Mouse (Mus musculus): Measurements from ENCODE around the gene Tmem120b. TPM values are rescaled to one million over a fixed set of nuclear protein-coding genes. Genes with fewer than 3 reads are reported as not detected.
A peak's percentile ranks its signal among the peaks of the same experiment; 100 is the strongest.

Gene Tmem120b
- polyA plus RNA-seq, 1 experiment from 2014 or later = 23.3 TPM

DNA sequence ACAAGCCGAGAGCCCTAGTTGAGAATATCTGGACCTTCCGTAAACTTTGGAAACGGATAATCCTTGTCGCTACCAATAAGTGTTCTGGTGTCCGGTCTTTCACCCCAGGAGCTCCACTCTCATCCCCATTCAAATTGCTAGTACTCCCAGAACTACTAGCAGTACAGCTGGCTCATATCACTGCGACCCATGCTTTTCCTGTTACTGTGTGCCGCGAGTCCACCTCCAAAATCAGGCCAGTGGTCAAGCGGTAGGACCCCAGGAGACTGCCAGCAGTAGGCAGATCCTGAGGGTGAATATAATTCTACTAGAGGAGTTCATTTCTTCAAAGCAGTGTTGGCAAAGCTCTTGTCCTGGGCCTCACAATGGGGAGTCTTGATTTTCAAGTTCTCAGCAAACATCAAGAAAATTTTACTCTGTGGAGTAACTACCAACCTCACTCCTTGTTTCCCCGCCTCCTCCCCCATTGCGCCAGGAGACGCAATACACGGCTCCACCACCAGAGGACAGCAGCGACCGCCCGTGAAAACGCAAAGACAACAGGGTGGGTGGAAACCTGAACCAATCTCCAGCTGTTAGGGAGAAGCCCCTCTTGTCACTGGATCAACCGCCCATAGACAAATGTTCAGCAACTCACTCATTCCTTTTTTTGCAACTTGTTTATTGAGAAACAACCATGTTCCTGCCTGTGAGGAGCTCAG is 65.0 kb downstream of the Tmem120b start:
- no peaks in the 10 kb centered on the region for H3K27me3 ChIP-seq (replicated peaks)
- peak overlapping the region; percentile 99 for H3K4me2 ChIP-seq
- no peak overlapping the region for H3K9ac ChIP-seq
- 18% methylated on average over 18 of the region's 18 CpGs for WGBS
- H3K4me3 ChIP-seq = peak overlapping the region; percentile 94
- peak overlapping the region; percentile 100 for H3K27ac ChIP-seq
- H3K4me1 ChIP-seq = peaks cover 66% of the 10 kb centered on the region
- no peaks in the 10 kb centered on the region for H3K36me3 ChIP-seq (replicated peaks)
- no peak for ATAC-seq (replicated peaks)
- no peaks in the 10 kb centered on the region for H3K9me3 ChIP-seq

DNA sequence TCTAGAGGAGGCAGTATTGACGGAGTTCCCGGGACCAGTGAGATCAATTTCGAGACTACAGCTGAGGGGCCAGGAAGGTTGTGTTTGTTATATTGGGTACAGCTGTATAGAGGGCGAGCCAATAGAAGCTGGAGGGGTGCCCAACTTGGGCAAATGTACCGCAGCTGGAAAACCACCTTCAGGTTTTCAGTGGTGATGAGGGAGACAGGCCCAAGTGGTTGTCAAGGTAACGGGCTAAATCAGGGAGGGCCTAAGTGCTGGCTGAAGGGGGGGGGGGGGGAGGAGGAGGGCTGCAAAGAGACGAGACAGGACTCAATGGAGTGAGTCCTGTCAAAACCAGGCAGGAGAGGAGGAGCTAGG is 65.5 kb downstream of the Tmem120b start:
- 0 out of 2 replicates have a peak, but pooled peaks have one; percentile 1 for ATAC-seq (replicated peaks)
- 7% methylated on average over 7 of the region's 7 CpGs for WGBS
- peak overlapping the region; percentile 100 for H3K27ac ChIP-seq
- no peaks in the 10 kb centered on the region for H3K9me3 ChIP-seq
- H3K4me1 ChIP-seq = peaks cover 66% of the 10 kb centered on the region
- no peaks in the 10 kb centered on the region for H3K36me3 ChIP-seq (replicated peaks)
- H3K27me3 ChIP-seq (replicated peaks) = no peaks in the 10 kb centered on the region
- peak overlapping the region; percentile 99 for H3K4me2 ChIP-seq
- no peak overlapping the region for H3K9ac ChIP-seq
- H3K4me3 ChIP-seq = peak overlapping the region; percentile 94; the same call in 1 of the 2 replicates

DNA sequence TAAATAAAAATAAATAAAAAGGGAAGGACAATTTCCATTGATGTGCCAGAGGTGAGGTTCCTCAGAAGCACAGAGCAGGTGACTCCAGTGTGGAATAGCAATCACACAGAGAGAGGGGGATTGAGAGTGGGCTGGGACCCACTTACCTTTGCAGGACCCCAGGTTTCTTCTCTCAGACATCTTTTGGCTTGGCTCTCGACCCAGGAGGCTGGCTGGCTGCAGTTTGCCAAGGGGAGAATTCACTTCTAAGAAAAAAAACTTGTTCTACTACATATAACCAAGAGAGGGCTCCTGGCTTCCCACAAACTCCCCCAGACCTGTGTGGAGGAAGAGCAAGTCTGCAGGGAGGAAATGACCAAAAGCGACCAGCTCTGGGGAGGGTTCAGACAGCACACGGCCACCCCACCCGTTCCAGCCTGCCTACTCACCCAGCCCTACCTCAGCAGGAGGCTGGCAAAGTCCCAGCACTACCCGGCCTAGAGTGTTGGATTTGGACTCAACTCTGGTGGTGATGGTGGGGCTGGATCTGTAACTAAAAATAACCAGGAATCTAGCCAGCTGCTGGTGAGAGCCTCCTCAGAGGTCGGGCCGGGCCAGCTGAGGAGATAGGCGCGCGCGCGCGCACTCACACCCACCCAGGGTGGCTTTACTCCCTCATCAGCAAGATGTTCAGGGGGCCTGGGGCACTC is 66.1 kb downstream of the Tmem120b start:
- 16% methylated on average over 13 of the region's 13 CpGs for WGBS
- H3K27me3 ChIP-seq (replicated peaks) = no peaks in the 10 kb centered on the region
- peak overlapping the region; percentile 99 for H3K4me2 ChIP-seq
- H3K4me3 ChIP-seq = peak overlapping the region; percentile 94
- no peaks in the 10 kb centered on the region for H3K9me3 ChIP-seq
- H3K9ac ChIP-seq = peak overlapping the region; percentile 98
- peaks cover 66% of the 10 kb centered on the region for H3K4me1 ChIP-seq
- H3K27ac ChIP-seq = peak overlapping the region; percentile 100
- no peak for ATAC-seq (replicated peaks)
- H3K36me3 ChIP-seq (replicated peaks) = no peaks in the 10 kb centered on the region

DNA sequence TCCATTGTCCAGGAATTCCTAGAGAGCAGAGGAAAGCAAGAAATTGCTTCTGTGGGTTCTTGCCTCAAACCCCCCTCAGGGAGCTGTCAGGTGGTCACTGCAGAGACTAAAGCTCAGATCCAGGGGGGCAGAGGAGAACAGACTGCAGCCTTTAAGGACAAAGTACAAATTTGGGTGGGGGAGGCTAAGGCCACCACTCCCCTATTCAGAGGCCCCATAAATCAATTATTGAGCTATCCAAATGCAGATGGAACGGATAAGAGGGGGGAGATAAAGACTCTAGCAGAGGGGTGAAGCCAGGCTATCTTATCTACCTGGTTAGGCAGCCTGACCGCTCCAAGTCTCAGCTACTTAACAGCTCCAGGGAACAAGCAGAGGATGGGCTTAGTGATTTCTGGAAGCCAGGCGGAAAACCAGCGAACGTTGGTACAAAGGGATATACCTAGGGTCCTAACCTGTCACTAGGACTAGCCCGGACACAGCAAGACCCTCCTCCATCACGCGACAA is 66.7 kb downstream of the Tmem120b start:
- no peaks in the 10 kb centered on the region for H3K36me3 ChIP-seq (replicated peaks)
- peak overlapping the region; percentile 100 for H3K27ac ChIP-seq
- no peaks in the 10 kb centered on the region for H3K27me3 ChIP-seq (replicated peaks)
- 17% methylated on average over 8 of the region's 8 CpGs for WGBS
- H3K4me3 ChIP-seq = peak overlapping the region; percentile 94
- H3K9ac ChIP-seq = peak overlapping the region; percentile 98
- H3K4me2 ChIP-seq = peak overlapping the region; percentile 99
- peaks cover 66% of the 10 kb centered on the region for H3K4me1 ChIP-seq
- no peaks in the 10 kb centered on the region for H3K9me3 ChIP-seq
- no peak for ATAC-seq (replicated peaks)

DNA sequence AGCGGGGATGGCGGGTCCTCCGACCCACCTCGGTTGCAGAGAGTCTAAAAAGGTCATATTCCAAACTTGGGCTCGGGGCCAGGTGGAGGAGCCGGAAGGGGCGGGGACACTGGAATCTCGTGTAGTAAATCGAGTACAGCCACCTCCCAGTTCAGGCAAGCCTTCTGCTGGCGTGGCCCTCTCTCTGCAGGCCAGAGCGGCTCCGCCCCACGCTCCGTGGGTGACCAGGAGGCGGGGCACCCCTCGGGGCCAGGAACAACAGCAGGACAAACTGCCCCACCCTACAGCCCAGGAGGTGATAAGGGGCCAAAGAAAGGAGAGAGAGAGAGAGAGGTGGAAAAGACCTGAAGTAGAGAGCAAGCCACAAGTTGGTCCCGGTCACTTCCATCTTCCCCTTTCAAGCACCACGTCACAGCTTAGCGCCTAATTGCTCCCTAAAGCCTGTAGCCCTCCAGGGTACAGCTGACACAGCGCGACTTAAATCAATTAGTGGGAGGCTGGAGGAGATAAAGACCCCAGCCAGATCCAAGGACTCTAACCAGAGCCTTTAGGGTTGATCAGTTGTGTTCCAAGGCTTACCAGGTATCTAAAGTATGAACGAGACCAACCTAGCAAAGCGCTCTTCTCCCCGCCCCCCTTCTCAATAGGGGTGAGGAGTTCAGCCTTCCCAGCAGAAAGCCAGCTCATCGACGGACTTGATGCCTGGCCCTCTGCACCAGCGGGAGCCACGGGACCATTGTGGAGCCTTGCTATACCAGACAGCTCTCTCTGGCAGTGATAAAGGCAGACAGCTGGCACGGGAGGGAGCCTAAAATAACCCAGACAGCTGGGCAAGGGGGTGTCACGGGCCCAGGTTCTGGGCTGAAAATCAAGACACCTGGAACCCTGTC is 67.5 kb downstream of the Tmem120b start:
- Histone ChIP-seq H3K9me3 (no peaks in the 10 kb centered on the region), H3K27ac (peak overlapping the region; percentile 100), H3K36me3 (replicated peaks) (no peaks in the 10 kb centered on the region), H3K4me1 (peaks cover 66% of the 10 kb centered on the region), H3K4me3 (peak overlapping the region; percentile 94), H3K27me3 (replicated peaks) (no peaks in the 10 kb centered on the region), H3K4me2 (peak overlapping the region; percentile 99), H3K9ac (peak overlapping the region; percentile 98)
- ATAC-seq (replicated peaks) = 0 out of 2 replicates have a peak, but pooled peaks have one; percentile 0
- 2% methylated on average over 30 of the region's 30 CpGs for WGBS

DNA sequence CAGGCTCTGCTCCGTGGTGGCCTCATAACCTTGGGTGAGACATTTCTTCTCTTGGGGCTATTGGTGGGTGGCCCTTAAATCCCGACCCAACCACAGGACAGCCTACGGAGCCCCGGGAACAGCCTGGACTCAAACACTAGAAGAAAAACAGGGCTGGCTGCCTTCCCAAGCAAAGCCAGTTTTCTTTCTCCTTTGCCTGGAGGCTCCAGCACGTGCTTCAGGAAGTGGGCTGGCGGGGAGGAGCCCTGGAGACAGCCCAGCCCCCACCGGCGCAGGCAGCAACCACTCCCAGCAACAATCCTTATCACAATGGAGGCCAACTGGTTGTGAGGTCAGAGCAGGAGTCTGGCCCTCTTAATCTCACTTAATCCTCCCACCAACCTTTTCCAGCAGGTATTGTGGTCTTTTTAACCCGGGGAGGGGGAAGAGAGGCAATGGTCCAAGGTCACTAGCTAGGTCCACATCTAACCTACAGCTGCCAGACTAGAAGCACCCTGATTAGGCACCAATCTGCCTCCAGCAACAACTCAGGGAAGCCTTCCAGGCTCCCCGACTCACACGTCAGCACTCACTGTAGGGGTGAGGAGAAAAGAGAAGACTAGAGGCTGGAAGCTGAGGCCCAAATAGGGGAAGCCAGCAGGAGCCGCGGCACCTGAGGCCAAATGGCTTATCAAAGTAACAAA is 68.3 kb downstream of the Tmem120b start:
- ATAC-seq (replicated peaks) = peak; percentile 15; the same call in 1 of the 2 replicates
- peak overlapping the region; percentile 94 for H3K4me3 ChIP-seq
- no peaks in the 10 kb centered on the region for H3K27me3 ChIP-seq (replicated peaks)
- peak overlapping the region; percentile 98 for H3K9ac ChIP-seq
- peak overlapping the region; percentile 100 for H3K27ac ChIP-seq
- under 1% methylated on average over 13 of the region's 13 CpGs for WGBS
- no peaks in the 10 kb centered on the region for H3K9me3 ChIP-seq
- H3K36me3 ChIP-seq (replicated peaks) = no peaks in the 10 kb centered on the region
- peaks cover 64% of the 10 kb centered on the region for H3K4me1 ChIP-seq
- H3K4me2 ChIP-seq = peak overlapping the region; percentile 99

DNA sequence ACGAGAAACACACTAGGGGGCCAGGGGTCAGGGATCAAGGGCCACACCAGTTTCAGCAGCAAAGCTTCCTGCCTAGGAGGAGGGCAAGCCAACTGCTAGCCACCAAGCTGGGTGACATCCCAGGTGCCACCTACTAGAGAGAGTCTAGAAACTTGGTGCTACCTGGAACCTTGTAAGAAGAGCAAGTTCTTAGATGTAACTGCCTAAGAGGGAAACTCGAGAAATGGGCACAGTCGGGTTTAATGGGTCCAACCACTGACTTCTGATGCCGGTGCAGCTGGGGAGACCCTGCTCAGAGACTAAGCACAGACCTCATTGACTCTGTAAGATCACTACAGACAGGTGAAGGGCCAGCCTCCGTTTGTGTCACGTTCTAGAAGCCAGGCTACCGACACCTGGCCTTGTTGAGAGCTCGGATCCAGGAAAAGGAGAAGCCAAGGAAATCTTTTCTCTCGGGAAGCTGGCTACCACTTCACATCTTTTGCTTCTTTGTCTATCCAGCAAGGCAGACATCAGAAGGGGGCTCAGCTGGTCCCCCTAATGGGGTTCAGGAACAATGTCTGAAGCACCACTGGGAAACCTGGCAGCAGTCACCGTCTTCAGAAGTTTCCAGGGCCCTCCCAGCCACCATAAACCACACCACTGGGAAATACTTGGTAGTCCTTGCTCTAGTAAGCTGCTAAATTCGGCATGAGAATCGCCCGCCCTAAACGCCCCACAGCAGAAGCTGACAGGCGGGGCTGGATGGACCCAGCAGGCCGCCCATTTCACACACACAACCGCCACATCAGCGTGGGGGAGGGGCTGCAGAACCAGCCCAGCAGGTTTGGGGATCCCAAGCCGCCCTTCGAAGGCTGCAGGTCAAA is 69.1 kb downstream of the Tmem120b start:
- Histone ChIP-seq H3K36me3 (replicated peaks) (no peaks in the 10 kb centered on the region), H3K27ac (peak overlapping the region; percentile 100), H3K27me3 (replicated peaks) (no peaks in the 10 kb centered on the region), H3K4me2 (peak overlapping the region; percentile 99), H3K4me1 (peaks cover 56% of the 10 kb centered on the region), H3K9me3 (no peaks in the 10 kb centered on the region), H3K4me3 (peak overlapping the region; percentile 94), H3K9ac (peak overlapping the region; percentile 98)
- no peak for ATAC-seq (replicated peaks)
- WGBS = 2% methylated on average over 20 of the region's 20 CpGs

DNA sequence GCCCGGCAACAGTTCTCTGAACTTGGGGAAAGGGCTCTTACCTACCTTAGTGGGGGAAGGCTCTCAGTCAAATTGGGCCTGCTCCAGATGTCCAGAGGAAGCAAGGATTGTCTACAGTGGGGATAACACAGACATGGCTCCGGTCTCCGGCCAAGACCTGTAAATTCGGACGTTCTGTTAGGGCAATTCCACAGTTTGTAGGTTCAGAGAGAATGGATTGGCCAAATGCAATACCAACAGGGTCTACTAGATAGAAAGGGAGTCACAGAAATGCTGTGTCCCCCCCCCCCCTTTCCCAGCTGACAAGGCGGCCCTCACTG is 69.7 kb downstream of the Tmem120b start:
- peaks cover 50% of the 10 kb centered on the region for H3K4me1 ChIP-seq
- 0% methylated on average over 6 of the region's 6 CpGs for WGBS
- ATAC-seq (replicated peaks) = no peak

DNA sequence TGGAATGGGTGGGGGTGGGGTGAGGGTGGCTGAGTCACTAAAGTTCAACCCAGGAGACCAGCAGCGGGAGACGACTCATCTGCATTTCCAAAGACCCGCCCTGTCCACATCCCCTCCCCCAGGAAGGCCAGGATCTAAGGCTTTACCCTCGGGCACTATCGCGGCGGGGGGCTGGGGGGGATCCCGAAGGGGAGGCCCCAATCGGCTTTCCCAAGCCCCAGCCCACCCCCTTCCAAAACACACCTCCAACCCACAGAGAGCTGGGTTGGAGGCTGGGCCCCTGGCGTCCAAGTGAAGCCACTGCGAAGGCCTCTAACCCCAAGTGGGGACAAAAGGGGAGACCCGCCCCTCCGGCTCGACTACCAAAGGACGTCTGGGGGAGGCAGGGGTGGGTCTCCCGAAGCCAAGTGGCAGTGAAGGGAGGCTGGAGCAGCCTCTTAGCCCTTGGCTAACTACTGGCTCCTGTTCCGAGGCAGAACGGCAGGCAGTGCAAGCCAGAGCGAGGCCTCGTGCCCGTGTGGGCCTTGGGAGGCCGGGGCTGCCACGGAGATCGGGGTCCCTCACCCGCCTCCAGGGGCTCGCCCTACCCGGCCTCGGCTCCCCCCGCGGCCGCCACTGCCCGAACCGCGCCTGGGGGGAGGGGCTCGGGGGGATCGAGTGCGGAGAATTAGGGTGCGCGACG is 70.2 kb downstream of the Tmem120b start:
- Histone ChIP-seq H3K9ac (peak overlapping the region; percentile 98), H3K9me3 (no peaks in the 10 kb centered on the region), H3K4me1 (peaks cover 47% of the 10 kb centered on the region), H3K27me3 (replicated peaks) (no peaks in the 10 kb centered on the region), H3K36me3 (replicated peaks) (no peaks in the 10 kb centered on the region), H3K4me2 (peak overlapping the region; percentile 99), H3K27ac (peak overlapping the region; percentile 100), H3K4me3 (peak overlapping the region; percentile 94)
- ATAC-seq (replicated peaks) = 0 out of 2 replicates have a peak, but pooled peaks have one; percentile 10
- under 1% methylated on average over 40 of the region's 40 CpGs for WGBS

More for the DNA sequence above, 69.7 kb downstream of the Tmem120b start:
- peak overlapping the region; percentile 98 for H3K9ac ChIP-seq
- H3K9me3 ChIP-seq = no peaks in the 10 kb centered on the region
- H3K36me3 ChIP-seq (replicated peaks) = no peaks in the 10 kb centered on the region
- H3K4me3 ChIP-seq = peak overlapping the region; percentile 94
- peak overlapping the region; percentile 99 for H3K4me2 ChIP-seq
- peak overlapping the region; percentile 100 for H3K27ac ChIP-seq
- H3K27me3 ChIP-seq (replicated peaks) = no peaks in the 10 kb centered on the region

DNA sequence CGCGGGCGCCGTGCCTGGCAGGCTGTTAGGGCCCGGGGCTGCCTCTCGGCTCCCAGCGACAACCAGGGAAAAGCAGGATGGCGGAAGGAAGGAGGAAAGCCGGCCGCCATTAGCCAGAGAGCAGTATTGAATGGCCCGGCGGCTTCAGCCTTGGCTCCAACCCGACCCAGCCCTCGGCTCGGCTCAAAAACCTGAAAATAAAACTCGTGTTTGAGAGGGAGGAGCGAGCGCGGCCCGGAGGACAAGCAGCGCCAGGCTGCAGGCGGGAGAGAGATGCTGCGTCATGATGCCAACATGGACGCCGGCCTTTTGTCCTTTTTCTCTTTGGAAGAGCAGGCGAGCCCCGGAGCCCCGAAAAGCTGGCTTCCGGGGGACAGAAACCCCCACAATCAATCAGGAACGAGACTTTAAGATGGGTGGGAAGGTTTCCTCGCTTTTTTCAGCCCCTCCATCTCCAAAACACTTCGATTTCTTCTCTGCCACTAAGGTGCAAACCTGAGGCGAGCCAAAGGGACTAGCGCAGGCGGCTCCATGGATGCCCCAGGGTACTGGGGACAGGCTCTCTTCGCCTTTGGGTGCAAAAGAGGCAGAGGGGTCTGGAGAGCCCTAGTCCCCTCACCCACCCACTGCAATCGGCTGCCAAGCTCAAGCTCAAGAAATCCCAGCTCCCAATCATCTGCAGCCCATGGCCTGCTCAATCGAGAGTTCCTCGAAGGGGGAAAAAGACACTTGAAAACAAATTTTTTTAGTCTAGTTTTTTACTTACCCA is 70.9 kb downstream of the Tmem120b start:
- Histone ChIP-seq H3K27me3 (replicated peaks) (no peaks in the 10 kb centered on the region), H3K4me1 (peaks cover 46% of the 10 kb centered on the region)

More for the DNA sequence above, 70.9 kb downstream of the Tmem120b start:
- no peak for ATAC-seq (replicated peaks)
- H3K9me3 ChIP-seq = no peaks in the 10 kb centered on the region
- H3K27ac ChIP-seq = peak overlapping the region; percentile 100
- WGBS = under 1% methylated on average over 39 of the region's 39 CpGs
- no peaks in the 10 kb centered on the region for H3K36me3 ChIP-seq (replicated peaks)
- peak overlapping the region; percentile 98 for H3K9ac ChIP-seq
- H3K4me3 ChIP-seq = peak overlapping the region; percentile 94
- H3K4me2 ChIP-seq = peak overlapping the region; percentile 99
